In the genomic region with DNA sequence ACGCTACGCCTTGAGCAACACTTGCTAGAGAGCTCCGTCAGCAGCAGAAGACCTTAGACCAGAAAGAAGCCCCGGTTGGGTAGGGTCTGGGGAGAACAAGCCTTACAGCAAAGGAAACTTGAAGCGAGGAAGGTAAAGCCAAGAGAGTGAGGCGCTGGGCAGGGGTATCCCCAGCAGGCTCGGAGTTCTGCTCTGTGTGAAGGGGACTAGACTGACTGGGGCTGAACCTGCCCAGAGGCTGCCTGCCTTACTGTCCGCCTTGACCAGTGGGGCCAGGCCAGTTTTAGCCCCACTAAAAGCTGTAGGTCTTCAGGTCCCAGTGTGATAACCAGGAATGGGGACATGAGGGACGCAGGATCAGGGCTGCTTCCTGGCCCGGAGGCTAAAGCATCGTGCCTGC, we compare ENCODE assay signal across 8 mouse cellular contexts. TPM values are rescaled to one million over a fixed set of nuclear protein-coding genes. Genes with fewer than 3 reads are reported as not detected.
DNase-seq lines count a peak whose midpoint lies in the region; TF ChIP-seq lines count a peak whose summit lies in the region.

A gene (plus strand): TSS at position 69 of the 400 bp plus-strand sequence.

- TF ChIP-seq EP300 in ES-Bruce4 (IDR thresholded peaks at IDR 0.05; ENCODE audit: insufficient read depth, low read depth, low read length) = no peak

- H3K36me3 ChIP-seq in ES-Bruce4 (ENCODE audit: control insufficient read depth, insufficient read depth, low read length, poor library complexity, severe bottlenecking) = peaks cover 11% of the 10 kb centered on the region
- H3K36me3 ChIP-seq in forebrain, embryonic 10.5 days (replicated peaks) = peaks cover 35% of the 10 kb centered on the region
- H3K36me3 ChIP-seq in megakaryocyte, embryonic 14.5 days (replicated peaks; ENCODE audit: low read length) = peaks cover 52% of the 10 kb centered on the region

- H3K4me3 ChIP-seq in ES-Bruce4 (ENCODE audit: low read depth, low read length) = peak within 1 kb of the TSS; percentile 51
- peak within 1 kb of the TSS; percentile 69 for H3K4me3 ChIP-seq in forebrain, embryonic 10.5 days
- H3K4me3 ChIP-seq in megakaryocyte, embryonic 14.5 days (replicated peaks) = peak within 1 kb of the TSS; percentile 97

- intact Hi-C loops in left cerebral cortex, postnatal 36 days (cut with DNase I) = loop anchor here (10.0 kb wide), 1 partner anchor 64 kb away; no protein-coding TSS in a partner anchor

- no peaks in the 10 kb centered on the region for H3K27me3 ChIP-seq in ES-Bruce4 (ENCODE audit: control insufficient read depth, insufficient read depth, low read length, poor library complexity, severe bottlenecking)
- H3K27me3 ChIP-seq in forebrain, embryonic 10.5 days (ENCODE audit: poor library complexity, severe bottlenecking) = peaks cover 44% of the 10 kb centered on the region
- H3K27me3 ChIP-seq in megakaryocyte, embryonic 14.5 days (replicated peaks) = no peaks in the 10 kb centered on the region

- TF ChIP-seq CTCF in ES-Bruce4 (IDR thresholded peaks at IDR 0.05; ENCODE audit: low read depth, low read length) = no peak

- H3K4me1 ChIP-seq in ES-Bruce4 (ENCODE audit: control insufficient read depth, insufficient read depth, low read length) = peaks cover 6% of the 10 kb centered on the region
- H3K4me1 ChIP-seq in forebrain, embryonic 10.5 days = peaks cover 62% of the 10 kb centered on the region
- H3K4me1 ChIP-seq in megakaryocyte, embryonic 14.5 days = peaks cover 83% of the 10 kb centered on the region

- peak; percentile 17 for DNase-seq in cerebellum, adult 8-10 months
- no peak for DNase-seq in cerebellum, postnatal 10 days
- no peak for DNase-seq in forebrain, embryonic 10.5 days (ENCODE audit: extremely low spot score, low spot score)
- no peak for DNase-seq in heart, postnatal 4 days
- no peak for DNase-seq in left cerebral cortex, postnatal 36 days (ENCODE audit: low spot score in 2 of 2)
- DNase-seq in urinary bladder, postnatal 14 days (ENCODE audit: low spot score) = no peak

- 23% methylated on average over 11 of the region's 11 CpGs for WGBS in forebrain, embryonic 10.5 days

- H3K9me3 ChIP-seq in ES-Bruce4 (replicated peaks; ENCODE audit: control insufficient read depth, insufficient read depth, low read length, poor library complexity, severe bottlenecking) = no peaks in the 10 kb centered on the region
- H3K9me3 ChIP-seq in forebrain, embryonic 10.5 days = no peaks in the 10 kb centered on the region
- H3K9me3 ChIP-seq in megakaryocyte, embryonic 14.5 days = no peaks in the 10 kb centered on the region

- H3K27ac ChIP-seq in ES-Bruce4 (ENCODE audit: insufficient read depth, low read length) = no peak within 1 kb of the TSS
- H3K27ac ChIP-seq in forebrain, embryonic 10.5 days = peak within 1 kb of the TSS; percentile 86

- TF ChIP-seq POLR2A in ES-Bruce4 (IDR thresholded peaks at IDR 0.05; ENCODE audit: insufficient read depth, low read length) = no peak

- H3K9ac ChIP-seq in ES-Bruce4 (ENCODE audit: low read depth, poor library complexity, severe bottlenecking) = no peak within 1 kb of the TSS

RNA-seq across cellular contexts. Expression of the gene that starts here (rescaled TPM):
- 80.2 and 84.9 TPM in 2 replicates for polyA plus RNA-seq in ES-Bruce4 (2011; ENCODE audit: insufficient read depth, insufficient read length, low read depth, missing spikeins)
- polyA plus RNA-seq in forebrain, embryonic 10.5 days (2016; fragmentation: Nextera tagmentation; extraction: Ambion mirVana) = 119 and 123 TPM in 2 replicates
- 100 to 1,000 TPM; 112 to 126 TPM for total RNA-seq in heart, postnatal 4 days (2021)
- 1,149 and 2,622 TPM in 2 replicates for polyA plus RNA-seq in megakaryocyte, embryonic 14.5 days (2012; ENCODE audit: insufficient read depth, low replicate concordance)
- total RNA-seq in left cerebral cortex, postnatal 36 days (2021) = 1 to 10 TPM; 3.0 to 3.6 TPM

Comparison
In these comparisons a context has a peak if more than half of its experiments do, and no peak if none do; other contexts are left out.
1. RNA of the gene that starts here (total RNA-seq): 112 to 126 TPM in heart, postnatal 4 days; 3.0 to 3.6 TPM in left cerebral cortex, postnatal 36 days; every median in the first group is over 10 times any median in the second.
2. Peak in every context shown above with its lines, with median percentiles within 50 percentile points of each other: H3K4me3 ChIP-seq.